Mouse (Mus musculus): Measurements from ENCODE around the gene Vmn2r18.
A peak's percentile ranks its signal among the peaks of the same experiment; 100 is the strongest.

Vmn2r18 gene

GRCm38 (mm10) chr5:151605921-151606320, at the start of gene Vmn2r18:
Gene Vmn2r18, minus strand, starts transcription at chr5:151606021.
- no peak for DNase-seq

GRCm38 (mm10) chr5:151651411-151651784, 45.6 kb upstream of the Vmn2r18 start:
- DNase-seq: no peak

- DNase-seq: peak; percentile 93
Observed at GRCm38 (mm10) chr5:151650700-151651410, 45.0 kb upstream of the Vmn2r18 start, which contains the start of gene Rfc3. Gene Rfc3, minus strand, starts transcription at chr5:151651242.

GRCm38 (mm10) chr5:151644845-151645244, 39.0 kb upstream of the Vmn2r18 start:
- DNase-seq: no peak

GRCm38 (mm10) chr5:151642867-151643266, 37.0 kb upstream of the Vmn2r18 start:
- DNase-seq: no peak

GRCm38 (mm10) chr5:151642102-151642501, 36.3 kb upstream of the Vmn2r18 start:
- no peak for DNase-seq

- no peak for DNase-seq
Observed at GRCm38 (mm10) chr5:151601696-151602095, 4.1 kb downstream of the Vmn2r18 start.

Measured in right cerebral cortex, postnatal 25 days (tissue).